Mouse (Mus musculus) forebrain, embryonic 13.5 days (tissue): ENCODE data around the gene Hectd4. TPM values are rescaled to one million over a fixed set of nuclear protein-coding genes. Genes with fewer than 3 reads are reported as not detected.

ENCODE experiments used
- polyA plus RNA-seq: library from polyadenylated mRNA; unstranded; fragments of >200 nt; fragmentation: Nextera tagmentation; extraction: Ambion mirVana; gene quantifications from 2 replicates; pipeline ENCODE4 v1.2.1, GENCODE M21; 2015

Hectd4 gene
- polyA plus RNA-seq, 1 experiment from 2014 or later = 12.6 TPM

Other genes with a start within 250 kb of the Hectd4 start
- gene Rph3a, start 210.1 kb upstream of the Hectd4 start, polyA plus RNA-seq = 7.7 and 8.9 TPM in 2 replicates
- gene Ptpn11, start 28.8 kb upstream of the Hectd4 start, polyA plus RNA-seq = 27.8 and 28.4 TPM in 2 replicates
- 466 and 500 TPM in 2 replicates for gene Rpl6, start 15.7 kb upstream of the Hectd4 start, polyA plus RNA-seq
- gene Trafd1, start 165.4 kb downstream of the Hectd4 start, polyA plus RNA-seq = 111 and 117 TPM in 2 replicates
- 46.7 and 52.2 TPM in 2 replicates for gene Naa25, start 177.7 kb downstream of the Hectd4 start, polyA plus RNA-seq
- 1.8 TPM in 2 replicates for gene Tmem116, start 231.7 kb downstream of the Hectd4 start, polyA plus RNA-seq
- 130 and 137 TPM in 2 replicates for gene Erp29, start 232.3 kb downstream of the Hectd4 start, polyA plus RNA-seq